ENCODE assay signal across 23 mouse cellular contexts in genomic region chr3:135673041-135673440, GRCm38 (mm10). TPM values are rescaled to one million over a fixed set of nuclear protein-coding genes. Genes with fewer than 3 reads are reported as not detected.
DNase-seq lines count a peak whose midpoint lies in the region; ATAC-seq and TF ChIP-seq lines count a peak whose summit lies in the region.
"Had no signal": no experiment of that assay in that cellular context is flagged by ENCODE, and none has a peak within 500 bp of the region (broad histone marks: within the 10 kb centered on the region; RNA-seq: fewer than 3 reads in every experiment).

No protein-coding gene starts in this region.

- H3K4me1 ChIP-seq in heart, embryonic 15.5 days (replicated peaks) = peaks cover 56% of the 10 kb centered on the region
- peaks cover 15% of the 10 kb centered on the region for H3K4me1 ChIP-seq in lung, embryonic 14.5 days (ENCODE audit: insufficient read depth)
- H3K4me1 ChIP-seq in neural tube, embryonic 15.5 days = peaks cover 30% of the 10 kb centered on the region
- H3K4me1 ChIP-seq in forebrain, postnatal 0 days (ENCODE audit: insufficient read depth) = peaks cover 7% of the 10 kb centered on the region; the same call in 1 of the 2 replicates

- no peak overlapping the region for H3K4me2 ChIP-seq in heart, embryonic 15.5 days
- no peak overlapping the region for H3K4me2 ChIP-seq in lung, embryonic 14.5 days
- no peak overlapping the region for H3K4me2 ChIP-seq in neural tube, embryonic 15.5 days
- H3K4me2 ChIP-seq in forebrain, postnatal 0 days (ENCODE audit: low read depth) = no peak overlapping the region
- H3K4me2 ChIP-seq: forebrain, embryonic 12.5 days; limb, embryonic 12.5 days; liver, embryonic 15.5 days; neural tube, embryonic 12.5 days had no signal

- no peak overlapping the region for H3K4me3 ChIP-seq in heart, embryonic 15.5 days
- no peak overlapping the region for H3K4me3 ChIP-seq in lung, embryonic 14.5 days (ENCODE audit: low read depth, low read length)
- H3K4me3 ChIP-seq in neural tube, embryonic 15.5 days (replicated peaks) = no peak overlapping the region
- no peak overlapping the region for H3K4me3 ChIP-seq in forebrain, postnatal 0 days (ENCODE audit: low read depth, low read length)
- H3K4me3 ChIP-seq: forebrain, embryonic 12.5 days; heart, embryonic 13.5 days; limb, embryonic 12.5 days; liver, embryonic 15.5 days; megakaryocyte, embryonic 14.5 days; neural tube, embryonic 12.5 days had no signal

- DNase-seq in heart, adult 9 months (ENCODE audit: low spot score in 2 of 2) = no peak
- no peak for DNase-seq in lung, embryonic 14.5 days
- DNase-seq in lung, postnatal 4 days = no peak
- DNase-seq in neural tube, embryonic 10.5 days (ENCODE audit: extremely low spot score, low spot score) = no peak
- no peak for DNase-seq in forebrain, postnatal 0 days
- no peak for DNase-seq in spleen, postnatal 10 days (ENCODE audit: low spot score in 2 of 2)
- DNase-seq: adrenal gland, postnatal 25 days; embryo, embryonic 11 days; heart, postnatal 36 days; kidney, adult 9 months; kidney, postnatal 25 days; right cerebral cortex, adult 18-20 months; thymus, adult 18-20 months; thymus, postnatal 4 days had no signal

- H3K9ac ChIP-seq in heart, embryonic 15.5 days = no peak overlapping the region
- no peak overlapping the region for H3K9ac ChIP-seq in lung, embryonic 14.5 days
- H3K9ac ChIP-seq in neural tube, embryonic 15.5 days (replicated peaks) = no peak overlapping the region
- no peak overlapping the region for H3K9ac ChIP-seq in forebrain, postnatal 0 days
- H3K9ac ChIP-seq: forebrain, embryonic 12.5 days; limb, embryonic 12.5 days; liver, embryonic 15.5 days; neural tube, embryonic 12.5 days had no signal

- TF ChIP-seq CTCF in lung, embryonic 14.5 days (IDR thresholded peaks at IDR 0.05; ENCODE audit: low read depth) = no peak
- TF ChIP-seq CTCF in forebrain, postnatal 0 days (IDR thresholded peaks at IDR 0.05; ENCODE audit: low read depth) = no peak

- no peak for ATAC-seq in heart, embryonic 15.5 days (replicated peaks; ENCODE audit: insufficient number of reproducible peaks, insufficient read depth, low FRiP score, low read depth)
- ATAC-seq in lung, embryonic 14.5 days (ENCODE audit: insufficient read depth) = peak; percentile 36; the same call in 1 of the 2 replicates
- no peak for ATAC-seq in neural tube, embryonic 15.5 days (ENCODE audit: low FRiP score)
- no peak for ATAC-seq in forebrain, postnatal 0 days

- H3K36me3 ChIP-seq in heart, embryonic 15.5 days = peaks cover 8% of the 10 kb centered on the region; the same call in 1 of the 2 replicates
- H3K36me3 ChIP-seq in lung, embryonic 14.5 days (ENCODE audit: insufficient read depth) = 0 out of 2 replicates have a peak, but pooled peaks cover 5% of the 10 kb centered on the region
- no peaks in the 10 kb centered on the region for H3K36me3 ChIP-seq in neural tube, embryonic 15.5 days
- no peaks in the 10 kb centered on the region for H3K36me3 ChIP-seq in forebrain, postnatal 0 days (ENCODE audit: insufficient read depth)
- H3K36me3 ChIP-seq: forebrain, embryonic 12.5 days; liver, embryonic 15.5 days; neural tube, embryonic 12.5 days had no signal

- no peaks in the 10 kb centered on the region for H3K9me3 ChIP-seq in heart, embryonic 15.5 days (replicated peaks)
- H3K9me3 ChIP-seq in lung, embryonic 14.5 days (ENCODE audit: low read depth, low read length) = peaks cover 3% of the 10 kb centered on the region; the same call in 1 of the 2 replicates
- H3K9me3 ChIP-seq in neural tube, embryonic 15.5 days (replicated peaks) = no peaks in the 10 kb centered on the region
- H3K9me3 ChIP-seq in forebrain, postnatal 0 days (ENCODE audit: low read length) = no peaks in the 10 kb centered on the region
- H3K9me3 ChIP-seq: forebrain, embryonic 12.5 days; G1E; heart, embryonic 13.5 days; limb, embryonic 12.5 days; liver, embryonic 15.5 days; neural tube, embryonic 12.5 days had no signal

- 84% methylated on average over 4 of the region's 4 CpGs for WGBS in heart, embryonic 15.5 days
- 71% methylated on average over 4 of the region's 4 CpGs for WGBS in lung, embryonic 14.5 days
- WGBS in neural tube, embryonic 15.5 days = 89% methylated on average over 4 of the region's 4 CpGs
- WGBS in forebrain, postnatal 0 days = 86% methylated on average over 4 of the region's 4 CpGs

- H3K27ac ChIP-seq in heart, embryonic 15.5 days = peak overlapping the region; percentile 27; the same call in 1 of the 2 replicates
- no peak overlapping the region for H3K27ac ChIP-seq in lung, embryonic 14.5 days (ENCODE audit: low read depth)
- 0 out of 2 replicates have a peak overlapping the region, but pooled peaks have one; percentile 54 for H3K27ac ChIP-seq in neural tube, embryonic 15.5 days (replicated peaks)
- no peak overlapping the region for H3K27ac ChIP-seq in forebrain, postnatal 0 days (ENCODE audit: low read depth, low read length)
- H3K27ac ChIP-seq: forebrain, embryonic 12.5 days; limb, embryonic 12.5 days; liver, embryonic 15.5 days; neural tube, embryonic 12.5 days had no signal

- no peaks in the 10 kb centered on the region for H3K27me3 ChIP-seq in heart, embryonic 15.5 days
- no peaks in the 10 kb centered on the region for H3K27me3 ChIP-seq in lung, embryonic 14.5 days (ENCODE audit: insufficient read depth, low read length)
- H3K27me3 ChIP-seq in neural tube, embryonic 15.5 days (replicated peaks) = no peaks in the 10 kb centered on the region
- no peaks in the 10 kb centered on the region for H3K27me3 ChIP-seq in forebrain, postnatal 0 days (ENCODE audit: insufficient read depth, low read length)
- H3K27me3 ChIP-seq: forebrain, embryonic 12.5 days; heart, embryonic 13.5 days; limb, embryonic 12.5 days; liver, embryonic 15.5 days; megakaryocyte, embryonic 14.5 days; neural tube, embryonic 12.5 days had no signal

RNA-seq across cellular contexts. Expression of gene Nfkb1, which starts 18.3 kb away (rescaled TPM):
- 17.1 and 28.4 TPM in 2 replicates for polyA plus RNA-seq in heart, embryonic 15.5 days (2015; fragmentation: Nextera tagmentation; extraction: Ambion mirVana)
- 34.4 and 34.8 TPM in 2 replicates for polyA plus RNA-seq in lung, embryonic 14.5 days (2014; fragmentation: Nextera tagmentation; extraction: Ambion mirVana)
- polyA plus RNA-seq in neural tube, embryonic 15.5 days (2015; fragmentation: Nextera tagmentation; extraction: Ambion mirVana) = 7.7 and 21.5 TPM in 2 replicates
- total RNA-seq in forebrain, postnatal 0 days (2014; rRNA removed) = 19.4 and 22.5 TPM in 2 replicates
- polyA plus RNA-seq in forebrain, postnatal 0 days (2015; fragmentation: Nextera tagmentation; extraction: Ambion mirVana) = 2.9 and 4.4 TPM in 2 replicates

Comparison
In these comparisons a context has a peak if more than half of its experiments do, and no peak if none do; other contexts are left out.
1. H3K27ac ChIP-seq: peak in heart, embryonic 15.5 days (single experiment) and neural tube, embryonic 15.5 days (single experiment); none in lung, embryonic 14.5 days (single experiment) and forebrain, postnatal 0 days (single experiment).